ENCODE assay signal across 8 mouse cellular contexts in the genomic region with DNA sequence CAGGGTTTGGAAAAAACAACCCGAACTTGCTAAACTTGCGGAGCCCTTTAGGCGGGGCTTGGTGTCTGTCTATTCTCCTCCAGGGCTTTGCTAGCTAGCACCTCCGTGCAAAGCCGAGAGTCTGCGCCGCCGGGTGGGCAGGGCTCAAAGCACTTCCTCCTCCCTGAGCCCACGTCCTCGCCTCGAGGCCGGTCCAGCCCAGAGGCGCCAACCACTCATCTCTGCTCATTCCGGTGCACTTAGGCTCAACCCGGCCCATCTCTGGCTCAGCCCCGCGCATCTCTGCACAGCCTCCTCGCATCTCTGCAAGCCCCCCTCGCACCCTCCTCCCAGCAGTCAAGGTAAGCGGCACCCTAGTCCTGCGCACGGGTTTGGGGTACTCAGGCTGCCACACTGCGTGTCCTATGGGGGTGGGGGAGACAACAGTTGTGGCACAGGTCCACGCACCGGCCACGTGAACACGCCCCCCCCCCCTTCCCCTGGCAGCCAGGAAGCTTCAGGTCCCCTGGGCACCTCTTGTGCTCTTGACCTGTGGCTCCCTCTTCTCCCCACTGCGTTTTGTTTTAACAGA. TPM values are rescaled to one million over a fixed set of nuclear protein-coding genes. Genes with fewer than 3 reads are reported as not detected.
DNase-seq lines count a peak whose midpoint lies in the region; ATAC-seq and TF ChIP-seq lines count a peak whose summit lies in the region.

No protein-coding gene starts in this region.

- peak overlapping the region; percentile 9 for H3K4me3 ChIP-seq in ES-Bruce4 (ENCODE audit: low read depth, low read length)
- H3K4me3 ChIP-seq in hindbrain, embryonic 14.5 days (replicated peaks; ENCODE audit: low read length): peak overlapping the region; percentile 42

- H3K36me3 ChIP-seq in ES-Bruce4 (ENCODE audit: control insufficient read depth, insufficient read depth, low read length, poor library complexity, severe bottlenecking): no peaks in the 10 kb centered on the region
- H3K36me3 ChIP-seq in hindbrain, embryonic 14.5 days (replicated peaks; ENCODE audit: control insufficient read depth, insufficient read depth): no peaks in the 10 kb centered on the region

- H3K27ac ChIP-seq in ES-Bruce4 (ENCODE audit: insufficient read depth, low read length): no peak overlapping the region
- H3K27ac ChIP-seq in hindbrain, embryonic 14.5 days: no peak overlapping the region

- peak; percentile 61 for DNase-seq in brain, embryonic 14.5 days (ENCODE audit: low read depth)
- DNase-seq in frontal cortex, postnatal 36 days (ENCODE audit: low spot score in 2 of 2): peak; percentile 44 to 60
- DNase-seq in hindbrain, embryonic 14.5 days (ENCODE audit: low spot score): peak; percentile 42
- peak; percentile 31 for DNase-seq in left cerebral cortex, adult 11 months (ENCODE audit: low spot score)
- peak; percentile 81 for DNase-seq in lung, postnatal 25 days (ENCODE audit: low spot score)
- peak; percentile 64 for DNase-seq in ovary, postnatal 36 days (ENCODE audit: low spot score)
- DNase-seq in thymus, postnatal 36 days: peak; percentile 87 to 90

- H3K9ac ChIP-seq in ES-Bruce4 (ENCODE audit: low read depth, poor library complexity, severe bottlenecking): no peak overlapping the region
- H3K9ac ChIP-seq in hindbrain, embryonic 14.5 days: peak overlapping the region; percentile 51

- 1% methylated on average over 28 of the region's 28 CpGs for WGBS in hindbrain, embryonic 14.5 days

- no peak for TF ChIP-seq POLR2A in ES-Bruce4 (IDR thresholded peaks at IDR 0.05; ENCODE audit: insufficient read depth, low read length)
- no peak for TF ChIP-seq POLR2A in brain, embryonic 14.5 days (IDR thresholded peaks at IDR 0.05; ENCODE audit: borderline replicate concordance, extremely low read depth, insufficient read depth, insufficient read length, poor library complexity, severe bottlenecking)

- TF ChIP-seq CTCF in ES-Bruce4 (IDR thresholded peaks at IDR 0.05; ENCODE audit: low read depth, low read length): no peak
- no peak for TF ChIP-seq CTCF in brain, embryonic 14.5 days (IDR thresholded peaks at IDR 0.05; ENCODE audit: borderline replicate concordance, extremely low read depth, insufficient read depth, insufficient read length)

- peak overlapping the region; percentile 96 for H3K4me2 ChIP-seq in hindbrain, embryonic 14.5 days (replicated peaks)

- no peaks in the 10 kb centered on the region for H3K4me1 ChIP-seq in ES-Bruce4 (ENCODE audit: control insufficient read depth, insufficient read depth, low read length)
- H3K4me1 ChIP-seq in hindbrain, embryonic 14.5 days (replicated peaks; ENCODE audit: control insufficient read depth, insufficient read depth, low read length): 0 out of 2 replicates have a peak, but pooled peaks cover 3% of the 10 kb centered on the region

- TF ChIP-seq EP300 in ES-Bruce4 (IDR thresholded peaks at IDR 0.05; ENCODE audit: insufficient read depth, low read depth, low read length): no peak

- H3K9me3 ChIP-seq in ES-Bruce4 (replicated peaks; ENCODE audit: control insufficient read depth, insufficient read depth, low read length, poor library complexity, severe bottlenecking): no peaks in the 10 kb centered on the region
- H3K9me3 ChIP-seq in hindbrain, embryonic 14.5 days (ENCODE audit: control insufficient read depth, low read length): no peaks in the 10 kb centered on the region

- ATAC-seq in hindbrain, embryonic 14.5 days (ENCODE audit: low FRiP score): peak; percentile 78

- peaks cover 3% of the 10 kb centered on the region; the same call in 1 of the 2 replicates for H3K27me3 ChIP-seq in ES-Bruce4 (ENCODE audit: control insufficient read depth, insufficient read depth, low read length, poor library complexity, severe bottlenecking)
- peaks cover 20% of the 10 kb centered on the region; the same call in 1 of the 2 replicates for H3K27me3 ChIP-seq in hindbrain, embryonic 14.5 days (ENCODE audit: control insufficient read depth, insufficient read depth, low read length)

RNA-seq across cellular contexts. Expression of gene Apbb1ip, which starts 0.4 kb away (rescaled TPM):
- 0.32 and 0.57 TPM in 2 replicates for polyA plus RNA-seq in ES-Bruce4 (2011; ENCODE audit: insufficient read depth, insufficient read length, low read depth, missing spikeins)
- polyA plus RNA-seq in brain, embryonic 14.5 days (2012; rRNA removed): 0.45 and 0.74 TPM in 2 replicates
- 0.47 and 1.0 TPM in 2 replicates for polyA plus RNA-seq in hindbrain, embryonic 14.5 days (2014; fragmentation: Nextera tagmentation; extraction: Ambion mirVana)

Comparison
In these comparisons a context has a peak if more than half of its experiments do, and no peak if none do; other contexts are left out.
1. DNase-seq: peak in every context shown above with its lines; median percentile 88 in thymus, postnatal 36 days; 81 in lung, postnatal 25 days; 64 in ovary, postnatal 36 days; 61 in brain, embryonic 14.5 days; 52 in frontal cortex, postnatal 36 days; 42 in hindbrain, embryonic 14.5 days; 31 in left cerebral cortex, adult 11 months.